Mouse (Mus musculus) E14TG2a.4 (cell line): Measurements from ENCODE around the gene Nap1l1.
"Not testable (repeated sequence)": the region's sequence is repeated elsewhere in the genome, so short reads cannot be mapped to it uniquely, and the experiment has no call there.

Experiments used
- H3K27me3 ChIP-seq: 2 replicates; pipeline ENCODE4 v1.6.1; 2014; ENCODE audit warnings: low read length, control low read depth; ENCODE audit not compliant: insufficient read depth
- H3K36me3 ChIP-seq: 2 replicates; pipeline ENCODE4 v1.6.1; 2014; ENCODE audit warnings: low read length, control low read depth; ENCODE audit not compliant: insufficient read depth
- H3K4me1 ChIP-seq: replicated peaks from 2 replicates; pipeline ENCODE4 v1.6.1; 2014; ENCODE audit warnings: low read depth, low read length, control low read depth
- H3K4me3 ChIP-seq: replicated peaks from 2 replicates; pipeline ENCODE4 v1.5.1; 2014; ENCODE audit warnings: mild to moderate bottlenecking, low read length
- H3K9me3 ChIP-seq: 2 replicates; pipeline ENCODE4 v1.6.1; 2014; ENCODE audit warnings: low read length, control low read depth
- CTCF ChIP-seq: conservative IDR thresholded peaks from 2 replicates; pipeline ENCODE4 v1.5.1; 2014; ENCODE audit warnings: low read length
- NANOG ChIP-seq: IDR thresholded peaks from 2 replicates; pipeline ENCODE4 v1.6.1; 2014; ENCODE audit warnings: borderline replicate concordance, low read length, mixed read lengths
- POU5F1 ChIP-seq: IDR thresholded peaks from 2 replicates; pipeline ENCODE4 v1.6.1; 2014; ENCODE audit warnings: low read length, borderline replicate concordance

Nap1l1 gene

DNA sequence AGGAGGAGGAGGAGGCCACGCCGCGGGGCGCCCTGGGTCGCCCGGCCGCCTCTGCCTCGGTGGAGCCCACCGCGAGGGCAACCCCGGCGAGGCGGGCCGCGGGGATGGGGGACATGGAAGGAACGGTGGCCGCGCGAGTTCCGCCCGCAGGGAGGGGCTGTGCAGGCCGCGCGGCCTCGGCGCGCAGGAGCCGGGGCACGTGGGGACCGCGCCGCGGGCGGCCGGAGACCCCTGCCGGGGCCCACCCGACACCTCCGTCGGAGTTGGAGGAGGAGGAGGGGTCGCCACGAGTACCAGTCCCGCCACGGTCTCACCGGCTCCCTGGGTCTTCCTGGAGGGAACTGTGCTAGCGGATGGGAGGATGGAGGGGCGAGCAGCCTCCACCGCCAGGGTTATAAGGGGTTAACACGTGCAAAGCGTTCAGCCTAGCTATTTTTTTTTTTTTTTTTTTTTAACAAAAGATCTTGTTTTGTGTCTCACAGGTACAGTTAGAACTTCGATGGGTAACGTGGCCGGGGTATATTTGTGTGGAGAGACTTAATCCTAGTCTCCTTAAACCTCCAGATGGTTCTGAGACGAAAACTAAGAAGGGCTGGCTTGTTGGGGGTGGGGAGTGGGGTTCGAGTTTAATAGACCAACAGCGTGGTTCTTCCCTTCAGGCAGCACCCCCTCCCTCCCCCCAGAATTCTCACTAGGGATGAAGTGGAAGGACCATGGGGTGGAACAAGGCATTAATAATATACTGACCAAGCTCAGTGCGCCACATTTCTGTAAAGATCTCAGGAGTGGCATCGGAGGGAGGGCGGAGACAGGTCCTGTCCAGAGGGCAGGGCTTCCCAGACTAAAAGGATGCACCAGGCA is 718 bp downstream of the Nap1l1 start:
- TF ChIP-seq NANOG (no peak), CTCF (no peak), POU5F1 (no peak)
- Histone ChIP-seq H3K4me3 (peak overlapping the region; percentile 87), H3K4me1 (peaks cover 53% of the 10 kb centered on the region), H3K9me3 (no peaks in the 10 kb centered on the region), H3K36me3 (peaks cover 40% of the 10 kb centered on the region), H3K27me3 (no peaks in the 10 kb centered on the region)

- H3K36me3 ChIP-seq, result peaks cover 62% of the 10 kb centered on the region
- H3K4me3 ChIP-seq, result peak overlapping the region; percentile 87
- no peaks in the 10 kb centered on the region for H3K9me3 ChIP-seq
- TF ChIP-seq NANOG, result no peak
- no peak for TF ChIP-seq CTCF
- TF ChIP-seq POU5F1, result no peak
- H3K4me1 ChIP-seq, result peaks cover 75% of the 10 kb centered on the region
- H3K27me3 ChIP-seq, result no peaks in the 10 kb centered on the region
Observed at GRCm38 (mm10) chr10:111476301-111476700, 3.3 kb downstream of the Nap1l1 start.

GRCm38 (mm10) chr10:111476989-111477510 is 4.0 kb downstream of the Nap1l1 start:
- no peaks in the 10 kb centered on the region for H3K27me3 ChIP-seq
- H3K36me3 ChIP-seq, result peaks cover 69% of the 10 kb centered on the region
- H3K4me1 ChIP-seq, result peaks cover 80% of the 10 kb centered on the region
- H3K9me3 ChIP-seq, result no peaks in the 10 kb centered on the region
- TF ChIP-seq CTCF, result no peak
- no peak for TF ChIP-seq NANOG
- TF ChIP-seq POU5F1, result no peak
- peak overlapping the region; percentile 87 for H3K4me3 ChIP-seq

GRCm38 (mm10) chr10:111479599-111479998 is 6.6 kb downstream of the Nap1l1 start:
- H3K4me1 ChIP-seq, result peaks cover 97% of the 10 kb centered on the region
- H3K4me3 ChIP-seq, result peak overlapping the region; percentile 17
- peaks cover 94% of the 10 kb centered on the region for H3K36me3 ChIP-seq
- H3K9me3 ChIP-seq, result no peaks in the 10 kb centered on the region
- TF ChIP-seq POU5F1 (no peak), CTCF (no peak), NANOG (no peak)
- H3K27me3 ChIP-seq, result no peaks in the 10 kb centered on the region

- H3K4me3 ChIP-seq, result no peak overlapping the region
- peaks cover 93% of the 10 kb centered on the region for H3K4me1 ChIP-seq
- H3K36me3 ChIP-seq, result peaks cover 95% of the 10 kb centered on the region
- H3K9me3 ChIP-seq, result no peaks in the 10 kb centered on the region
- H3K27me3 ChIP-seq, result no peaks in the 10 kb centered on the region
- TF ChIP-seq POU5F1 (no peak), CTCF (no peak), NANOG (no peak)
Observed at GRCm38 (mm10) chr10:111482654-111483053, 9.6 kb downstream of the Nap1l1 start.

- no peaks in the 10 kb centered on the region for H3K27me3 ChIP-seq
- peaks cover 92% of the 10 kb centered on the region for H3K4me1 ChIP-seq
- H3K36me3 ChIP-seq, result peaks cover 95% of the 10 kb centered on the region
- no peaks in the 10 kb centered on the region for H3K9me3 ChIP-seq
- no peak overlapping the region for H3K4me3 ChIP-seq
- TF ChIP-seq CTCF (no peak), NANOG (no peak), POU5F1 (no peak)
Observed at GRCm38 (mm10) chr10:111484079-111484478, 11.1 kb downstream of the Nap1l1 start.

DNA sequence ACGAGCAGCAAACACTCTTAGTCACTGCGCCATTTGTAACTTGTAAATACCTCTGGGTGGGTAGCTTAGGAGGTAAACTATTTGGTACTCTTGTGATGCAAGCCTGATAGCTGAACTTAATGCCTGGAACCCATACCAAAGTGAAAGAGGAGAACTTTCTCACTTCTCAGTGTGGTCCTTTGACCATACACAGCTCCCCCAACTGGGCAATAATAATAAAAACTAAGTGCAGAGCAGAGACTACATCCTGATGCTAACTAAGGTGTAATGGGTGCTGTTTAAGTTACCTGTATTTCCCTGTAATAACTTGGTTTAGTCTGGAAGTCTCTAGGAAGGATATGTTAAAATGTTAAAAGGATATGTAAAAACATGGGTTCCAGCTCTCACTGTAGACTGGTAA is 15.8 kb downstream of the Nap1l1 start:
- TF ChIP-seq POU5F1, result no peak
- TF ChIP-seq CTCF, result 0 out of 2 replicates have a peak, but pooled peaks have one; percentile 9

GRCm38 (mm10) chr10:111490079-111490478 is 17.1 kb downstream of the Nap1l1 start:
- H3K27me3 ChIP-seq, H3K4me3 ChIP-seq, H3K9me3 ChIP-seq: not testable (repeated sequence)
- Histone ChIP-seq H3K4me1 (peaks cover 43% of the 10 kb centered on the region), H3K36me3 (peaks cover 98% of the 10 kb centered on the region)

More for the DNA sequence above, 15.8 kb downstream of the Nap1l1 start:
- H3K4me3 ChIP-seq, result no peak overlapping the region
- peaks cover 98% of the 10 kb centered on the region for H3K36me3 ChIP-seq
- no peaks in the 10 kb centered on the region for H3K9me3 ChIP-seq
- no peaks in the 10 kb centered on the region for H3K27me3 ChIP-seq
- H3K4me1 ChIP-seq, result peaks cover 56% of the 10 kb centered on the region

GRCm38 (mm10) chr10:111495888-111496287 is 22.9 kb downstream of the Nap1l1 start:
- Histone ChIP-seq H3K36me3 (peaks cover 89% of the 10 kb centered on the region), H3K27me3 (no peaks in the 10 kb centered on the region), H3K4me3 (no peak overlapping the region), H3K9me3 (no peaks in the 10 kb centered on the region), H3K4me1 (0 out of 2 replicates have a peak, but pooled peaks cover 5% of the 10 kb centered on the region)
- TF ChIP-seq POU5F1 (no peak), CTCF (no peak), NANOG (no peak)
